Mouse (Mus musculus): ENCODE measurements around the gene Pax5. TPM values are rescaled to one million over a fixed set of nuclear protein-coding genes. Genes with fewer than 3 reads are reported as not detected.

Gene Pax5
- polyA plus RNA-seq, 1 experiment from 2014 or later = not detected

GRCm38 (mm10) chr4:44716391-44716790, 6.1 kb upstream of the Pax5 start:
- no peak for DNase-seq (ENCODE audit: low spot score)
- Histone ChIP-seq H3K36me3 (ENCODE audit: control insufficient read depth, insufficient read depth, low read length) (no peaks in the 10 kb centered on the region), H3K9me3 (ENCODE audit: control insufficient read depth, low read length) (no peaks in the 10 kb centered on the region), H3K27me3 (replicated peaks; ENCODE audit: control insufficient read depth, insufficient read depth, low read length) (peaks cover 72% of the 10 kb centered on the region), H3K9ac (ENCODE audit: low read depth, low read length) (no peak overlapping the region), H3K4me2 (no peak overlapping the region), H3K27ac (ENCODE audit: low read depth, low read length) (no peak overlapping the region), H3K4me1 (replicated peaks; ENCODE audit: control insufficient read depth, insufficient read depth, low read length) (0 out of 2 replicates have a peak, but pooled peaks cover 3% of the 10 kb centered on the region), H3K4me3 (ENCODE audit: low read depth, low read length) (no peak overlapping the region)
- ATAC-seq (replicated peaks; ENCODE audit: low FRiP score) = no peak
- 6% methylated on average over 10 of the region's 10 CpGs for WGBS

- DNase-seq (ENCODE audit: low spot score) = no peak
- no peaks in the 10 kb centered on the region for H3K36me3 ChIP-seq (ENCODE audit: control insufficient read depth, insufficient read depth, low read length)
- ATAC-seq (replicated peaks; ENCODE audit: low FRiP score) = no peak
- H3K4me2 ChIP-seq = no peak overlapping the region
- 0 out of 2 replicates have a peak, but pooled peaks cover 3% of the 10 kb centered on the region for H3K4me1 ChIP-seq (replicated peaks; ENCODE audit: control insufficient read depth, insufficient read depth, low read length)
- H3K27me3 ChIP-seq (replicated peaks; ENCODE audit: control insufficient read depth, insufficient read depth, low read length) = peaks cover 79% of the 10 kb centered on the region
- WGBS = 12% methylated on average over 3 of the region's 3 CpGs
- H3K27ac ChIP-seq (ENCODE audit: low read depth, low read length) = no peak overlapping the region
- no peaks in the 10 kb centered on the region for H3K9me3 ChIP-seq (ENCODE audit: control insufficient read depth, low read length)
- H3K4me3 ChIP-seq (ENCODE audit: low read depth, low read length) = no peak overlapping the region
- H3K9ac ChIP-seq (ENCODE audit: low read depth, low read length) = no peak overlapping the region
Observed at GRCm38 (mm10) chr4:44715621-44716160, 5.4 kb upstream of the Pax5 start.

- no peak overlapping the region for H3K27ac ChIP-seq (ENCODE audit: low read depth, low read length)
- WGBS = 2% methylated on average over 27 of the region's 27 CpGs
Observed at GRCm38 (mm10) chr4:44714111-44714621, 3.9 kb upstream of the Pax5 start.

GRCm38 (mm10) chr4:44713554-44714051, 3.3 kb upstream of the Pax5 start:
- no peak overlapping the region for H3K4me3 ChIP-seq (ENCODE audit: low read depth, low read length)
- H3K27ac ChIP-seq (ENCODE audit: low read depth, low read length) = no peak overlapping the region
- no peak overlapping the region for H3K9ac ChIP-seq (ENCODE audit: low read depth, low read length)
- H3K36me3 ChIP-seq (ENCODE audit: control insufficient read depth, insufficient read depth, low read length) = no peaks in the 10 kb centered on the region
- ATAC-seq (replicated peaks; ENCODE audit: low FRiP score) = no peak
- WGBS = under 1% methylated on average over 19 of the region's 19 CpGs
- H3K4me1 ChIP-seq (replicated peaks; ENCODE audit: control insufficient read depth, insufficient read depth, low read length) = 0 out of 2 replicates have a peak, but pooled peaks cover 3% of the 10 kb centered on the region
- no peak for DNase-seq (ENCODE audit: low spot score)
- H3K27me3 ChIP-seq (replicated peaks; ENCODE audit: control insufficient read depth, insufficient read depth, low read length) = peaks cover 95% of the 10 kb centered on the region
- no peaks in the 10 kb centered on the region for H3K9me3 ChIP-seq (ENCODE audit: control insufficient read depth, low read length)
- no peak overlapping the region for H3K4me2 ChIP-seq

More at GRCm38 (mm10) chr4:44714111-44714621, 3.9 kb upstream of the Pax5 start:
- Histone ChIP-seq H3K9me3 (ENCODE audit: control insufficient read depth, low read length) (no peaks in the 10 kb centered on the region), H3K36me3 (ENCODE audit: control insufficient read depth, insufficient read depth, low read length) (no peaks in the 10 kb centered on the region), H3K4me2 (no peak overlapping the region), H3K27me3 (replicated peaks; ENCODE audit: control insufficient read depth, insufficient read depth, low read length) (peaks cover 90% of the 10 kb centered on the region), H3K4me3 (ENCODE audit: low read depth, low read length) (no peak overlapping the region), H3K4me1 (replicated peaks; ENCODE audit: control insufficient read depth, insufficient read depth, low read length) (0 out of 2 replicates have a peak, but pooled peaks cover 3% of the 10 kb centered on the region), H3K9ac (ENCODE audit: low read depth, low read length) (no peak overlapping the region)
- DNase-seq (ENCODE audit: low spot score) (no peak), ATAC-seq (replicated peaks; ENCODE audit: low FRiP score) (no peak)

- Histone ChIP-seq H3K36me3 (ENCODE audit: control insufficient read depth, insufficient read depth, low read length) (no peaks in the 10 kb centered on the region), H3K4me1 (replicated peaks; ENCODE audit: control insufficient read depth, insufficient read depth, low read length) (0 out of 2 replicates have a peak, but pooled peaks cover 3% of the 10 kb centered on the region), H3K9me3 (ENCODE audit: control insufficient read depth, low read length) (no peaks in the 10 kb centered on the region), H3K4me2 (no peak overlapping the region), H3K27ac (ENCODE audit: low read depth, low read length) (no peak overlapping the region), H3K27me3 (replicated peaks; ENCODE audit: control insufficient read depth, insufficient read depth, low read length) (peaks cover 95% of the 10 kb centered on the region), H3K4me3 (ENCODE audit: low read depth, low read length) (no peak overlapping the region), H3K9ac (ENCODE audit: low read depth, low read length) (no peak overlapping the region)
- ATAC-seq (replicated peaks; ENCODE audit: low FRiP score) (no peak), DNase-seq (ENCODE audit: low spot score) (peak; percentile 44)
- 2% methylated on average over 50 of the region's 50 CpGs for WGBS
Observed at GRCm38 (mm10) chr4:44712786-44713553, 2.7 kb upstream of the Pax5 start.

GRCm38 (mm10) chr4:44712051-44712700, 1.9 kb upstream of the Pax5 start:
- Histone ChIP-seq H3K4me2 (peak overlapping the region; percentile 19; the same call in 1 of the 2 replicates), H3K27ac (ENCODE audit: low read depth, low read length) (no peak overlapping the region), H3K36me3 (ENCODE audit: control insufficient read depth, insufficient read depth, low read length) (no peaks in the 10 kb centered on the region), H3K4me3 (ENCODE audit: low read depth, low read length) (no peak overlapping the region), H3K27me3 (replicated peaks; ENCODE audit: control insufficient read depth, insufficient read depth, low read length) (peaks cover 95% of the 10 kb centered on the region), H3K9me3 (ENCODE audit: control insufficient read depth, low read length) (no peaks in the 10 kb centered on the region), H3K4me1 (replicated peaks; ENCODE audit: control insufficient read depth, insufficient read depth, low read length) (0 out of 2 replicates have a peak, but pooled peaks cover 3% of the 10 kb centered on the region), H3K9ac (ENCODE audit: low read depth, low read length) (no peak overlapping the region)
- ATAC-seq (replicated peaks; ENCODE audit: low FRiP score) = no peak
- peak; percentile 34 for DNase-seq (ENCODE audit: low spot score)
- WGBS = under 1% methylated on average over 25 of the region's 25 CpGs

GRCm38 (mm10) chr4:44711136-44711900, 1.0 kb upstream of the Pax5 start:
- no peaks in the 10 kb centered on the region for H3K9me3 ChIP-seq (ENCODE audit: control insufficient read depth, low read length)
- DNase-seq (ENCODE audit: low spot score) = peak; percentile 35
- no peak overlapping the region; the same call in 1 of the 2 replicates for H3K4me2 ChIP-seq
- no peaks in the 10 kb centered on the region for H3K36me3 ChIP-seq (ENCODE audit: control insufficient read depth, insufficient read depth, low read length)
- no peak for ATAC-seq (replicated peaks; ENCODE audit: low FRiP score)
- 0 out of 2 replicates have a peak, but pooled peaks cover 3% of the 10 kb centered on the region for H3K4me1 ChIP-seq (replicated peaks; ENCODE audit: control insufficient read depth, insufficient read depth, low read length)
- H3K27ac ChIP-seq (ENCODE audit: low read depth, low read length) = no peak overlapping the region
- WGBS = 4% methylated on average over 25 of the region's 25 CpGs
- H3K4me3 ChIP-seq (ENCODE audit: low read depth, low read length) = no peak overlapping the region
- no peak overlapping the region for H3K9ac ChIP-seq (ENCODE audit: low read depth, low read length)
- H3K27me3 ChIP-seq (replicated peaks; ENCODE audit: control insufficient read depth, insufficient read depth, low read length) = peaks cover 95% of the 10 kb centered on the region

- Histone ChIP-seq H3K27me3 (replicated peaks; ENCODE audit: control insufficient read depth, insufficient read depth, low read length) (peaks cover 99% of the 10 kb centered on the region), H3K36me3 (ENCODE audit: control insufficient read depth, insufficient read depth, low read length) (no peaks in the 10 kb centered on the region), H3K4me2 (no peak overlapping the region), H3K27ac (ENCODE audit: low read depth, low read length) (no peak overlapping the region), H3K4me1 (replicated peaks; ENCODE audit: control insufficient read depth, insufficient read depth, low read length) (0 out of 2 replicates have a peak, but pooled peaks cover 3% of the 10 kb centered on the region), H3K4me3 (ENCODE audit: low read depth, low read length) (no peak overlapping the region), H3K9me3 (ENCODE audit: control insufficient read depth, low read length) (no peaks in the 10 kb centered on the region), H3K9ac (ENCODE audit: low read depth, low read length) (no peak overlapping the region)
- 3% methylated on average over 30 of the region's 30 CpGs for WGBS
- DNase-seq (ENCODE audit: low spot score) (no peak), ATAC-seq (replicated peaks; ENCODE audit: low FRiP score) (no peak)
Observed at GRCm38 (mm10) chr4:44710701-44711097, 412 bp upstream of the Pax5 start.
